Mouse (Mus musculus) splenic B cell, adult 2 months (primary cell): ENCODE data around the gene Phactr4.
"Not testable (repeated sequence)": the region's sequence is repeated elsewhere in the genome, so short reads cannot be mapped to it uniquely, and the experiment has no call there.

ENCODE experiments used
- DNase-seq: peaks from one replicate; pipeline ENCODE4 v3.0.0-alpha.2; 2011; ENCODE audit warnings: low read depth, low spot score
- H3K27me3 ChIP-seq: 2 replicates; pipeline ENCODE4 v1.6.1; 2012; ENCODE audit warnings: mild to moderate bottlenecking, low read length, moderate library complexity, mixed read lengths; ENCODE audit not compliant: control insufficient read depth, poor library complexity, insufficient read depth, severe bottlenecking
- H3K36me3 ChIP-seq: 2 replicates; pipeline ENCODE4 v1.6.1; 2012; ENCODE audit warnings: mild to moderate bottlenecking, low read length, moderate library complexity, mixed read lengths; ENCODE audit not compliant: control insufficient read depth, poor library complexity, insufficient read depth, severe bottlenecking

The Phactr4 gene

DNA sequence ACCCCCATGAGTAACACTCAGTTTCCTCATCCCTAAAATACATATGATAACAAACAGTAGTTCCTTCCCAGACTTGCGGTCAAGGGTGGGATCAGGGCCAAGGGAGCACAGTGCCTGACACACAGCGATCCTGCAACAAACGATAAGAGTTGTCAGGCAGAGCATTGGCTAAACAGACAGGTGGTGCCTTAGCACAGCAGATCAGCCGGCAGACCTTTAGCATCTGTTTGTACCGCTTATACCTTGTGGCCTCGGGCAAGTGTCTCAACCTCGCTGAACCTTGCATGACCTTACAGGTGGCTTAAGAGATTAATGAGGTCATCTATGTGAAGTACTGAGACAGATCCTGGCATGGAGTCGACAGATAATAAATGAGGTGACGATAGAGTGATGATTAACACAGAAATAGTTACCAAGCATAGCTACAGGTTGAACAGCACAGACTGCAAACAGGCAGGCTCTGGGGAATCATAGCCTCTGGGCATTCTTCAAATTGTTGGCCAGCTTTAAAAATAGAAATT is 5.8 kb upstream of the Phactr4 start:
- no peaks in the 10 kb centered on the region for H3K36me3 ChIP-seq
- DNase-seq: no peak

DNA sequence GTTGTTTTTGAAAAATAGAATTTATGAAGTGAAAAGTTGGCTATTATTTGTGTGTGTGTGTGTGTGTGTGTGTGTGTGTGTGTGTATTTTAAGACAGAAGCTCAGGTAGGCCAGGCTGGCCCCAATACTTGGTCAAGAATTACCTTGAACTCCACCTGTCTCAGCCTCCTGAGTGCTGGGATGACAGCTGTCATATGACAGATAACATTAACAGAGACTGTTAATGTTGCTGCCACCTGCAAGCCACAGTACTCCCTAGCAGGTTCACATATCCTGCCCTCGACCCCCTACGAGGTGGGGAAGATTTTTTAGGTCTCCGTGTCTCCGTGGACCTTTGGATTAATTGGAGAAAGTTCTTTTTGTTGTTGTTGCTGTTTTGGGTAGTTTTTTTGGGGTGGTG is 5.2 kb upstream of the Phactr4 start:
- Histone ChIP-seq H3K27me3 (no peaks in the 10 kb centered on the region), H3K36me3 (no peaks in the 10 kb centered on the region)
- DNase-seq: no peak

More for the DNA sequence above, 5.8 kb upstream of the Phactr4 start:
- H3K27me3 ChIP-seq: no peaks in the 10 kb centered on the region

- Histone ChIP-seq H3K27me3 (no peaks in the 10 kb centered on the region), H3K36me3 (no peaks in the 10 kb centered on the region)
- no peak for DNase-seq
Measured at GRCm38 (mm10) chr4:132426021-132426420, 3.7 kb upstream of the Phactr4 start.

- Histone ChIP-seq H3K36me3 (no peaks in the 10 kb centered on the region), H3K27me3 (no peaks in the 10 kb centered on the region)
- peak; percentile 51 for DNase-seq
Measured at GRCm38 (mm10) chr4:132424765-132425164, 2.5 kb upstream of the Phactr4 start.

GRCm38 (mm10) chr4:132421556-132421922 is 750 bp downstream of the Phactr4 start:
- Histone ChIP-seq H3K27me3 (no peaks in the 10 kb centered on the region), H3K36me3 (no peaks in the 10 kb centered on the region)
- peak; percentile 8 for DNase-seq

DNA sequence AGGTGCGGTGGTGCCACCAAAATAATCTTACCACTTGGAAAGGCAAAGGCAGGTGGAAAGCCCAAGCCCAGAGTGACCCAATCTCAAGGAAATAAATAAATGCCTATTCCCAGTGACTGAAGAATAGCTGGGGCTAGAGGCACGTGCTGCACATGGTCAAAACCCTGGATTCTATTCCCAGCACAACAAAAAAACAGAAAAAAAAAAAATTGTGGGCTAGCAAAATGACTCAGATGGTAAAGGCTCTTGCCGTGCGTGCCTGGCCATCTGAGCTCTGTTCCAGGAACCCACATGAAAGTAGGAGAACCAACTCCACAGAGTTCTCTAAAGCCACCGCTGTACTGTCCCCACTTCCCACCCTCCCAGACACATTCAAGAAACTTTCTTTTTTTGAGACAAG is 1.8 kb downstream of the Phactr4 start:
- no peaks in the 10 kb centered on the region for H3K27me3 ChIP-seq
- no peak for DNase-seq
- H3K36me3 ChIP-seq: no peaks in the 10 kb centered on the region

DNA sequence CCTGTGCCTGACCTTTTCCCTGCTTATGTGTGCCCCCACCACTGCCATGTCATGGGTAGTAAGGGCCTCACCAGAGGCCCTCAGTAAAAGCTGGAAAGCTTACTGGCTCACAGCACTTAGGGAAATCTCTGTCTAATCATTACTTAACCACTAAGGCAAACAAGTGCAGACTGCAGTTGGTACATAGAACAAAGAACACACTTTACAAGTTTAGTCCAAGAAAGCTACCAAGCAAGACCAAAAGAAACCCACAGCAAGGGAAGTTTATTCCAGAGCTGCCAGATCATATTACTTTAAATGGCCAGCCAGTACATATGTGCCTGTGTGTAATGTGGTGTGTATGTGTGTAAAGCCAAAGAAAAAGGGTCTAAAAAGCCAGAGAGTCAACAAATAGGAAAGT is 6.3 kb downstream of the Phactr4 start:
- DNase-seq: no peak
- Histone ChIP-seq H3K27me3 (no peaks in the 10 kb centered on the region), H3K36me3 (no peaks in the 10 kb centered on the region)

DNA sequence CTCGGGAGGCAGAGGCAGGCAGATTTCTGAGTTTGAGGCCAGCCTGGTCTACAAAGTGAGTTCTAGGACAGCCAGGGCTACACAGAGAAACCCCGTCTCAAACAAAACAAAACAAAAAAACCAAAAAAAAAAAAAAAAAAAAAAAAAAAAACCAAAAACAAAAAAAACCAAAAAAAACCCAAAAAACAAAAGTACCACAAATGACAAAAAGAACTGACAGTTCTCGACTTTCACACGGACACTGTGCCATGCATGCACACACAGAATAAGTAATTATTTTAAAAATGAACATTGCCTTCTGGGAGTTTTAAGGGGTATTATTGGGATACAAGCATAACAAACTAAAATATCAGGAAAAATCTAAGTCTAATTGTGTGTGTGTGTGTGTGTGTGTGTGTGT is 9.0 kb downstream of the Phactr4 start:
- H3K36me3 ChIP-seq, H3K27me3 ChIP-seq, DNase-seq: not testable (repeated sequence)

- H3K36me3 ChIP-seq: no peaks in the 10 kb centered on the region
- no peaks in the 10 kb centered on the region for H3K27me3 ChIP-seq
- DNase-seq: peak; percentile 59
Measured at GRCm38 (mm10) chr4:132411322-132412094, 10.8 kb downstream of the Phactr4 start.

- peak; percentile 43 for DNase-seq
- H3K36me3 ChIP-seq: no peaks in the 10 kb centered on the region
- no peaks in the 10 kb centered on the region for H3K27me3 ChIP-seq
Measured at GRCm38 (mm10) chr4:132409587-132410229, 12.6 kb downstream of the Phactr4 start.

DNA sequence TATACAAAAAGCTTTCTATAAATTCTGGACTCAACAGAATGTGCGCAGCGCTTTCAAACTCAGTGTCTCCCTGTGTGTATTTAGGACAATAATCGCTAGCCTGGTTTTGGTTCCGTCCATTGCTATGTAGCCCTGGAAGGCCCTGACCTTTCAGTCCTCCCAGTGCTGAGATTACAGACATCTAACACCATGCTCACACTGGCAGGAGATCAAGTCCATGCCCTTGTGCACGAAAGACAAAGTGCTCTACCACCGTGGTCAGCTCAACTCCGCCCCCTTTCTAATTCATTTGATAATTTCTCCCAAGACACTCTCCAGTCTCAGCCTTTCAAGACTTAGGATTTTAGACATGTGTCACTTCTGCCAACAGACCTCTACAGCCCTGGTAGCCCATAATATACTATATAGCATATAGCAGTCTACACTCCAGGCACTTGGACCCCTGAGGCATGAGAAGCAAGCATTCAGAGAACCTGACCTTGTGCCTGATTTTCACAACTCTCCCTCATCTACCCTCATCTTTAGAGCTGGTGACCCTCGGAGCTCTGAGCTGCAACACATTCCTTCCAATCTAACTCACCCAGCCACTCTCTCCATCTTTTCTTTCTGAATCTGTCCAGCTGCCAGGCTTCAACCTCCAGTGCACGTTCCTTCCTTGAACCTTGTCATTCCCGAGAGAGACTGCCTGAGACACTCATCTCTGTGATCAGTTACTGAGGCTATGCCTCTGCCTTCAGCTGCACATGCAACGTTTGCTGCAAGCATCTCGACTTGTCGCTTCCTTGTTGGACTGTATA is 15.7 kb downstream of the Phactr4 start:
- no peaks in the 10 kb centered on the region for H3K36me3 ChIP-seq
- H3K27me3 ChIP-seq: no peaks in the 10 kb centered on the region
- no peak for DNase-seq

- H3K27me3 ChIP-seq: no peaks in the 10 kb centered on the region
- no peaks in the 10 kb centered on the region for H3K36me3 ChIP-seq
- DNase-seq: no peak
Measured at GRCm38 (mm10) chr4:132404588-132404987, 17.7 kb downstream of the Phactr4 start.

DNA sequence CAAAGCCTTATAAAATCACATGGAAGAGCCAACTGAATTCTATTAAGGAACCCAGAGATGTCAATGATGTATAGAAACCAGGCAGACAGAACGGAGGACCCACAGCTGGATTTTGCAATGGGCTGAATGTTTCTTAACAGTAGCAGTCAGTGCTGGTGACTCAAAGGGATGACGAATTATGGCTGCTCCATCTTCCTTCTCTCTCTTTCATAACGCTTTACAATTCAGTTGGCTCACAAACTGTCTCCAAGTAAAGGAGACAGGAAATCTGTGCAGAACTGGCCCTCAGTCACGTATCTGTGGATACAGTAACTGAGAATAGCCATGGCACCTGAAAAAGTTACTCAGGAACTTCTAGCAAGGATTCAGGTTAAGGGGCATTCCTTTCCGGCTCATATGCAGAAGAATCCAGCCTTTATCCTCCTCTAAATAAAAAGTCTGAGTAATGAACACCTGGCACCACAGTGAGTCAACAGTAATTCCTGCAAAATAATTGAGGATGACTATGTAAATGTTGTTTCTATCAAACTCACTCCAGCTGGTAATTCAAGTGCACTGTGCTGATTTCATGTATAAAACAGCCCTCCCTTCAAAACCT is 19.1 kb downstream of the Phactr4 start:
- no peak for DNase-seq
- Histone ChIP-seq H3K27me3 (no peaks in the 10 kb centered on the region), H3K36me3 (no peaks in the 10 kb centered on the region)

- no peak for DNase-seq
- H3K36me3 ChIP-seq: no peaks in the 10 kb centered on the region
- H3K27me3 ChIP-seq: no peaks in the 10 kb centered on the region
Measured at GRCm38 (mm10) chr4:132401016-132401415, 21.3 kb downstream of the Phactr4 start.
